Mouse (Mus musculus) kidney, embryonic 15.5 days (tissue): ENCODE results near the gene Pitx3. TPM values are rescaled to one million over a fixed set of nuclear protein-coding genes. Genes with fewer than 3 reads are reported as not detected.
"Not testable (repeated sequence)": the region's sequence is repeated elsewhere in the genome, so short reads cannot be mapped to it uniquely, and the experiment has no call there.

Experiments
- ATAC-seq: fragments of 200-750 bp; cut with Nextera tagmentation; replicated peaks from 2 replicates; pipeline ENCODE4 v1.8.0; 2017; ENCODE audit warnings: moderate TSS enrichment; ENCODE audit not compliant: low FRiP score
- H3K27ac ChIP-seq: fragments of 300-500 bp; sonication (generic); 2 replicates; pipeline ENCODE4 v1.5.1; 2015; ENCODE audit warnings: mild to moderate bottlenecking, inconsistent platforms
- H3K27me3 ChIP-seq: fragments of 300-500 bp; sonication (generic); 2 replicates; pipeline ENCODE4 v1.6.1; 2015; ENCODE audit warnings: inconsistent platforms
- H3K36me3 ChIP-seq: fragments of 300-500 bp; sonication (generic); 2 replicates; pipeline ENCODE4 v1.6.1; 2015; ENCODE audit warnings: inconsistent platforms
- H3K4me1 ChIP-seq: fragments of 300-500 bp; sonication (generic); 2 replicates; pipeline ENCODE4 v1.6.1; 2015; ENCODE audit warnings: inconsistent platforms
- H3K4me2 ChIP-seq: fragments of 300-500 bp; sonication (generic); 2 replicates; pipeline ENCODE4 v1.6.1; 2015; ENCODE audit warnings: moderate library complexity, mild to moderate bottlenecking, inconsistent platforms
- H3K4me3 ChIP-seq: fragments of 300-500 bp; sonication (generic); replicated peaks from 2 replicates; pipeline ENCODE4 v1.5.1; 2015; ENCODE audit warnings: mild to moderate bottlenecking, inconsistent platforms
- H3K9ac ChIP-seq: fragments of 300-500 bp; sonication (generic); 2 replicates; pipeline ENCODE4 v1.6.1; 2015; ENCODE audit warnings: mild to moderate bottlenecking, inconsistent platforms
- H3K9me3 ChIP-seq: fragments of 300-500 bp; sonication (generic); replicated peaks from 2 replicates; pipeline ENCODE4 v1.6.1; 2016; ENCODE audit warnings: inconsistent platforms
- WGBS: fragments of 180-500 bp; shearing (Covaris S2); methylation state at CpG from one replicate; pipeline ENCODE4 v1.1.7; 2015; ENCODE audit warnings: mixed read lengths; 5-methylcytosine and 5-hydroxymethylcytosine counted together
- polyA plus RNA-seq: library from polyadenylated mRNA; unstranded; fragments of >200 nt; fragmentation: Nextera tagmentation; extraction: Ambion mirVana; gene quantifications from 2 replicates; pipeline ENCODE4 v1.2.1, GENCODE M21; 2015

Gene Pitx3
- polyA plus RNA-seq, 1 experiment from 2014 or later, result 0.48 TPM

- Histone ChIP-seq H3K27ac (no peak overlapping the region), H3K4me1 (peaks cover 17% of the 10 kb centered on the region), H3K4me3 (peak overlapping the region; percentile 36), H3K36me3 (no peaks in the 10 kb centered on the region), H3K4me2 (peak overlapping the region; percentile 52), H3K27me3 (peaks cover 78% of the 10 kb centered on the region), H3K9me3 (no peaks in the 10 kb centered on the region), H3K9ac (no peak overlapping the region)
- no peak for ATAC-seq
- 6% methylated on average over 8 of the region's 8 CpGs for WGBS
Measured at GRCm38 (mm10) chr19:46131283-46131682, 16.8 kb downstream of the Pitx3 start.

- H3K4me3 ChIP-seq, H3K36me3 ChIP-seq, ATAC-seq, H3K27ac ChIP-seq, H3K4me2 ChIP-seq, H3K9ac ChIP-seq, H3K9me3 ChIP-seq, H3K4me1 ChIP-seq: not testable (repeated sequence)
- H3K27me3 ChIP-seq, result peaks cover 70% of the 10 kb centered on the region
- 77% methylated on average over 6 of the region's 6 CpGs for WGBS
Measured at GRCm38 (mm10) chr19:46129737-46130136, 18.4 kb downstream of the Pitx3 start.

DNA sequence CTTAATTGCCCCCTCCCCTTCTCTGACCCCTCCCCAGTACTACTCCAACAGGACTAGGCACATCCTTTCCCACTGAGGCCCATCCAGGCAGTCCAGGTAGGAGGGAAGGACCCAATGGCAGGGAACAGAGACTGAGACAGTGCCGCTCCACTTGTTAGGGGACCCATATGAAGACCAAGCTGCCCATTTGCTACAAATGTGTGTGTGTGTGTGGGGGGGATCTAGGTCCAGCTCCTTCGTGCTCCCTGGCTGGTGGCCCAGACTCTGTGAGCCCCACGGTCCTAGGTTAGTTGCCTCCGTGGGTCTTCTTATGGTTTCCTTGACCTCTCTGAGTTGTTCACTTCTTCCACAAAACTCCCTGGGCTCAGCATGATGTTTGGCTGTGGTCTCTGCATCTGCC is 21.8 kb downstream of the Pitx3 start:
- H3K36me3 ChIP-seq, result no peaks in the 10 kb centered on the region
- H3K9me3 ChIP-seq, result no peaks in the 10 kb centered on the region
- no peak overlapping the region for H3K27ac ChIP-seq
- H3K9ac ChIP-seq, result no peak overlapping the region
- no peak overlapping the region for H3K4me2 ChIP-seq
- peaks cover 36% of the 10 kb centered on the region for H3K27me3 ChIP-seq
- no peak for ATAC-seq
- no peaks in the 10 kb centered on the region for H3K4me1 ChIP-seq
- 84% methylated on average over 4 of the region's 4 CpGs for WGBS
- H3K4me3 ChIP-seq, result no peak overlapping the region

DNA sequence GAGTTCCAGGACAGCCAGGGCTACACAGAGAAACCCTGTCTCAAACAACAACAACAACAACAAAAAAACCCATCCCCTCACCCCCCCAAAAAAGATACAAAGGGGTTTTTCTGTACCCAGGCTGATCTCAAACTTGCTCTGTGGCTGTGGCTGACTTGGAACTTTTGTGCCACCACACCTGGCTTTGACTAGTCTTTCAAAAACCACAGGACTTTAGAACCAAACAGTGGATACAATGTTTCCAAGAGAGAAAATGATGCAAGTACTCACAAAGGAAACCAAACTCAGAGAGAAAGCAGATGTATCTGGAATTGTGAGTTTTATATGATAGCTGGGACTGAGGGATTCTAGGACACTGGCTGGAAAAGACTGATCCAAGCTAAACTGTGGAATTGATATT is 23.5 kb downstream of the Pitx3 start:
- ATAC-seq, result no peak
- Histone ChIP-seq H3K36me3 (no peaks in the 10 kb centered on the region), H3K9ac (no peak overlapping the region), H3K4me3 (no peak overlapping the region), H3K4me1 (no peaks in the 10 kb centered on the region), H3K4me2 (no peak overlapping the region), H3K27me3 (peaks cover 23% of the 10 kb centered on the region), H3K27ac (no peak overlapping the region), H3K9me3 (no peaks in the 10 kb centered on the region)

GRCm38 (mm10) chr19:46123876-46124275 is 24.2 kb downstream of the Pitx3 start:
- Histone ChIP-seq H3K36me3 (no peaks in the 10 kb centered on the region), H3K4me3 (no peak overlapping the region), H3K27me3 (peaks cover 20% of the 10 kb centered on the region; the same call in 1 of the 2 replicates), H3K9ac (no peak overlapping the region), H3K4me1 (no peaks in the 10 kb centered on the region), H3K9me3 (no peaks in the 10 kb centered on the region), H3K27ac (no peak overlapping the region), H3K4me2 (no peak overlapping the region)
- 87% methylated on average over 3 of the region's 3 CpGs for WGBS
- no peak for ATAC-seq

DNA sequence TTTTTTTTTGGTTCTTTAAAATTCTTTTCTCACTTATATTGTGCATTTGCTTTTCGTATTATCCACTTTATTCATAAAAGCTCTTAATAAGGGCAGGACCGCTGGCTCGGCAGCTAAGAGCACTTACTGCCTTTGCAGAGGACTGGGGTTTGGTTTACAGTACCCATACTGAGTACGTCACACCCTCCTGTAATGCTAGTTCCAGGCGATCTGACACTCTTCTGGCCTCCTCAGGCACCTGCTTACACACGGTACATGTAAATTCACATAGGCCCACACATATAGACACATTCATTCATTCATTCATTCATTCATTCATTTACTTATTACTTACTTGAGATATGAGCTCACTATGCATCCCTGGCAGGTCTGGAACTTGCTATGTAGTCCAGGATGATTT is 27.3 kb downstream of the Pitx3 start:
- Histone ChIP-seq H3K4me1 (no peaks in the 10 kb centered on the region), H3K27me3 (0 out of 2 replicates have a peak, but pooled peaks cover 2% of the 10 kb centered on the region), H3K4me3 (no peak overlapping the region), H3K4me2 (no peak overlapping the region), H3K27ac (no peak overlapping the region), H3K9ac (no peak overlapping the region), H3K9me3 (no peaks in the 10 kb centered on the region), H3K36me3 (no peaks in the 10 kb centered on the region)
- 79% methylated on average over 6 of the region's 6 CpGs for WGBS
- no peak for ATAC-seq

DNA sequence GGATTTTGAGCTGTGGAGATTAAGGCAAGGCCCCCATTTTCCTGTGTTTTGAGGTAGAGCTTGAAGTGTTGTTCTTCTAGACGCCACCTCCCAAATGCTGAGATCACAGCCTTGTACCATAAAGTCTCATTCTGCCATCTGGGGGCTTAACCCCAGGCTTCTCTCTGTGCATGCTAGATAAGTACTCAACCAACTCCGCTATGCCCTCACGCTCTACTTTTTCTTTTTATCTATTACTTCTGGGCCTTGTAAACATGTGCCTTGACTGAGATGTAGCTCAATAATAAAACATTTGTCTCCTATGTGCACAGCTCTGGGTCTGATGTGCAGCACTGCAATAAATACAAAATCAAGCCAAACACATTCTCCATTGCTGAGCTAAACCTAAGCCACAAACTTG is 28.7 kb downstream of the Pitx3 start:
- no peaks in the 10 kb centered on the region for H3K36me3 ChIP-seq
- H3K9me3 ChIP-seq, result no peaks in the 10 kb centered on the region
- no peak overlapping the region for H3K27ac ChIP-seq
- no peaks in the 10 kb centered on the region for H3K27me3 ChIP-seq
- ATAC-seq, result no peak
- no peaks in the 10 kb centered on the region for H3K4me1 ChIP-seq
- no peak overlapping the region for H3K4me2 ChIP-seq
- 92% methylated on average over 3 of the region's 3 CpGs for WGBS
- no peak overlapping the region for H3K9ac ChIP-seq
- no peak overlapping the region for H3K4me3 ChIP-seq

- WGBS, result 58% methylated on average over 4 of the region's 4 CpGs
Measured at GRCm38 (mm10) chr19:46114617-46115016, 33.5 kb downstream of the Pitx3 start.

GRCm38 (mm10) chr19:46110781-46111180 is 37.3 kb downstream of the Pitx3 start:
- no peak for ATAC-seq
- Histone ChIP-seq H3K27me3 (no peaks in the 10 kb centered on the region), H3K36me3 (no peaks in the 10 kb centered on the region), H3K27ac (no peak overlapping the region), H3K4me3 (no peak overlapping the region), H3K4me2 (no peak overlapping the region), H3K4me1 (no peaks in the 10 kb centered on the region), H3K9me3 (no peaks in the 10 kb centered on the region), H3K9ac (no peak overlapping the region)
- 86% methylated on average over 5 of the region's 5 CpGs for WGBS

More at GRCm38 (mm10) chr19:46114617-46115016, 33.5 kb downstream of the Pitx3 start:
- Histone ChIP-seq H3K36me3 (no peaks in the 10 kb centered on the region), H3K9me3 (no peaks in the 10 kb centered on the region), H3K4me3 (no peak overlapping the region), H3K9ac (no peak overlapping the region), H3K27me3 (no peaks in the 10 kb centered on the region), H3K4me1 (no peaks in the 10 kb centered on the region), H3K27ac (no peak overlapping the region), H3K4me2 (no peak overlapping the region)
- no peak for ATAC-seq

GRCm38 (mm10) chr19:46110214-46110613 is 37.9 kb downstream of the Pitx3 start:
- H3K9me3 ChIP-seq, result no peaks in the 10 kb centered on the region
- no peak for ATAC-seq
- no peaks in the 10 kb centered on the region for H3K36me3 ChIP-seq
- no peaks in the 10 kb centered on the region for H3K27me3 ChIP-seq
- no peaks in the 10 kb centered on the region for H3K4me1 ChIP-seq
- whole genome bisulfite sequencing, result 78% methylated on average over 2 of the region's 2 CpGs
- H3K27ac ChIP-seq, result no peak overlapping the region
- H3K9ac ChIP-seq, result no peak overlapping the region
- no peak overlapping the region for H3K4me2 ChIP-seq
- no peak overlapping the region for H3K4me3 ChIP-seq

DNA sequence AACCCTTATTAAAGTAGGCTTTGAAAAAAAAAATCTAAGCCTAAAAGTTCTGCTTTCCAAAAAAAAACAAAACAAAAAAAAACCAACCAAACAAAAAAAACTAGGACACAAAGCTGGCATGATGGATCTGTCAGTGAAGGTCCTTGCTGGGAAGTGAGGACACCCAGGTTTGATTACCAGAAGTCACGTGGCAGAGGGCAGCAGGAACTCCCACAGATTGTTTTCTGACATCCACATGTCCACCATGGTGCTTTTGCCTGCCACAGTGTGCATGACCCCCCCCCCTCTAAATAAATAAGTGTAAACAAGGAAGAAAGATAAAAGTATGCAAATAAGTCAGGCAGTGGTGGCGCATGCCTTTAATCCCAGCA is 44.0 kb downstream of the Pitx3 start:
- H3K4me1 ChIP-seq, result no peaks in the 10 kb centered on the region
- no peak overlapping the region for H3K9ac ChIP-seq
- no peaks in the 10 kb centered on the region for H3K9me3 ChIP-seq
- H3K27ac ChIP-seq, result no peak overlapping the region
- ATAC-seq, result no peak
- no peak overlapping the region for H3K4me3 ChIP-seq
- H3K36me3 ChIP-seq, result no peaks in the 10 kb centered on the region
- H3K4me2 ChIP-seq, result no peak overlapping the region
- 60% methylated on average over 2 of the region's 2 CpGs for WGBS
- no peaks in the 10 kb centered on the region for H3K27me3 ChIP-seq

GRCm38 (mm10) chr19:46103437-46104186 is 44.5 kb downstream of the Pitx3 start:
- no peaks in the 10 kb centered on the region for H3K27me3 ChIP-seq
- H3K9ac ChIP-seq, result no peak overlapping the region
- WGBS, result 70% methylated on average over 6 of the region's 6 CpGs
- no peaks in the 10 kb centered on the region for H3K36me3 ChIP-seq
- no peak for ATAC-seq
- H3K27ac ChIP-seq, result no peak overlapping the region
- no peaks in the 10 kb centered on the region for H3K4me1 ChIP-seq
- H3K4me2 ChIP-seq, result no peak overlapping the region
- H3K4me3 ChIP-seq, result no peak overlapping the region
- H3K9me3 ChIP-seq, result no peaks in the 10 kb centered on the region

GRCm38 (mm10) chr19:46099561-46099960 is 48.6 kb downstream of the Pitx3 start:
- no peak for ATAC-seq
- Histone ChIP-seq H3K9ac (no peak overlapping the region), H3K9me3 (no peaks in the 10 kb centered on the region), H3K4me3 (no peak overlapping the region), H3K27ac (no peak overlapping the region), H3K27me3 (no peaks in the 10 kb centered on the region), H3K4me2 (no peak overlapping the region), H3K36me3 (no peaks in the 10 kb centered on the region), H3K4me1 (no peaks in the 10 kb centered on the region)
- WGBS, result 93% methylated on average over 3 of the region's 3 CpGs
